Mouse (Mus musculus) E14TG2a.4 (cell line): ENCODE measurements around the gene Cyp4x1.

ENCODE experiments used
- H3K27me3 ChIP-seq: 2 replicates; pipeline ENCODE4 v1.6.1; 2014; ENCODE audit warnings: low read length, control low read depth; ENCODE audit not compliant: insufficient read depth
- H3K36me3 ChIP-seq: 2 replicates; pipeline ENCODE4 v1.6.1; 2014; ENCODE audit warnings: low read length, control low read depth; ENCODE audit not compliant: insufficient read depth
- H3K4me1 ChIP-seq: replicated peaks from 2 replicates; pipeline ENCODE4 v1.6.1; 2014; ENCODE audit warnings: low read depth, low read length, control low read depth
- H3K4me3 ChIP-seq: replicated peaks from 2 replicates; pipeline ENCODE4 v1.5.1; 2014; ENCODE audit warnings: mild to moderate bottlenecking, low read length
- H3K9me3 ChIP-seq: 2 replicates; pipeline ENCODE4 v1.6.1; 2014; ENCODE audit warnings: low read length, control low read depth
- CTCF ChIP-seq: conservative IDR thresholded peaks from 2 replicates; pipeline ENCODE4 v1.5.1; 2014; ENCODE audit warnings: low read length
- NANOG ChIP-seq: IDR thresholded peaks from 2 replicates; pipeline ENCODE4 v1.6.1; 2014; ENCODE audit warnings: borderline replicate concordance, low read length, mixed read lengths
- POU5F1 ChIP-seq: IDR thresholded peaks from 2 replicates; pipeline ENCODE4 v1.6.1; 2014; ENCODE audit warnings: low read length, borderline replicate concordance

The Cyp4x1 gene

DNA sequence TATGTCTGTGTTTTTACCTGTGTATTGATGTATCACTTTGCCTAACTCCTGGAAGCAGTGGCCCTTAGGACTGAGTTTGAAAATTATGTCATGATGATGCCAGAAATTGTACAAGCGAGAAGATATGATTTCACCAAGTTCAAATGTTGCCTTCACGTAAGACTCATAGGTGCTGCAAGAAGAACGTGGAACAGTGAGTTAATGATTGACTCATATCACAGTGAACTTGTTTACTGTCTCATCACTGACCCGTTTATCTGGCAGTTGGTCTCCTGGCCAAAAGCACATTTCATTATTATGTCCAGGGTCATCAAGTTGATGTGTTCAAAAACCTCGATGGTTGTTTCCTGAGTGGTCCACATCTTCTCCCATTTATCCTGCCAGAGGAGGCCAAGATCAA is 12.5 kb downstream of the Cyp4x1 start:
- TF ChIP-seq CTCF (no peak), NANOG (no peak), POU5F1 (no peak)
- no peaks in the 10 kb centered on the region for H3K36me3 ChIP-seq
- H3K9me3 ChIP-seq = no peaks in the 10 kb centered on the region

DNA sequence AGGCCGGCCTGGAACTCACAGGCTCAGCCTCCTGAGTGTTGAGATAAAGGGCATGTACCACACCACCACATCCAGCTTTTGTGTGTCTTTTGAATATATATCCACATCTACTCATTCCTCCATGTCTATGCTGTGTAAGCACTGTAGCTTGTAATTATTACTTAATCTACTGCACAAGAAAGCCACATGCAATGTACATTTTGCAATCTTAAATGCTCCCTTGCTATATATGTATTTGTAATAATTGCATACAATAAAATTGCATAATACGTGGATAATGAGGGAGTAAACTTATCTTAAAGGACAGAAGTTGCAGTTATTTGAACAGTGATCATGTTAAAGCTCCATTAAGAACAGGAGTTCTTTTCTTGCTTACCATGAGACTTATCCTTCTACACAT is 12.9 kb downstream of the Cyp4x1 start:
- Histone ChIP-seq H3K9me3 (no peaks in the 10 kb centered on the region), H3K27me3 (no peaks in the 10 kb centered on the region), H3K4me3 (no peak overlapping the region), H3K36me3 (no peaks in the 10 kb centered on the region), H3K4me1 (no peaks in the 10 kb centered on the region)
- no peak for TF ChIP-seq NANOG
- no peak for TF ChIP-seq POU5F1
- TF ChIP-seq CTCF = no peak

More for the DNA sequence above, 12.5 kb downstream of the Cyp4x1 start:
- Histone ChIP-seq H3K27me3 (no peaks in the 10 kb centered on the region), H3K4me3 (no peak overlapping the region), H3K4me1 (no peaks in the 10 kb centered on the region)

DNA sequence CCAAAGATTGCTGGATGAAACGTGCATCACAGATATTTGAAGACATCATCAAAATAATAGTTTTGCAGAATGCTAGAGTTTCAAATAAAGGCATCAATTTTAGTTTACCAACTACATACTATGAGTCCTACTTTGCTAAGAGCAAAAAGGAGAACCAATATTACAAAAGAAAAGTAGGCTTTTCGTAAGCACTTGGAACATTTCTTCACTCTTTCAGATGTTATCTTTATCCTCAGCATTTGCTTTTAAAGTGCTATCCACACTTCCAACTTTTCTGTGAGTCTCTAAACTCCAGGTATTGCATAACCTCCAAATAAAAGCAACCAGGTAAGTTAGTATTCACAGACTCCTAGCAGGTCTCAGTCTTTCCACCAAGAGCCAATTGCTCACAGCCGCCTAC is 14.4 kb downstream of the Cyp4x1 start:
- Histone ChIP-seq H3K4me1 (no peaks in the 10 kb centered on the region), H3K4me3 (no peak overlapping the region), H3K27me3 (no peaks in the 10 kb centered on the region), H3K9me3 (no peaks in the 10 kb centered on the region), H3K36me3 (no peaks in the 10 kb centered on the region)
- TF ChIP-seq POU5F1 (no peak), NANOG (no peak), CTCF (no peak)

DNA sequence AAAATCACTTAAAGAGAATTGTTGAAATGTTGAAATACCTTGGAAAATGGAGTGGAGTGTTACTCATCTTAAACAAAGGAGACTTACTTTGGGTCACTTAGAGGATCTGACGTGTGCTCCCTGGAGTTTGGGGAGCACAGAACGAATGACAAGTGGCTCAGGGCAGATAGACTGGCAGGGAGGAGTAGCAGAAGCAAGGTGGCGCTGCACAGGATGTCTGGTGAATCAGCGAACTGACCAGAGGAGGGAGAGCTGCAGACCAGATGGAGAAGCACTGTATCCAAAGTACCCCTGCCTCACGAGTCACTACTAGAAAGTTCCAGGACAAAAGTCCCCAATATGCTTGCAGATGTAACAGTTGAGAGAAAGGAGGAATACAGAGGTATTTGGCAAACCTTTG is 20.8 kb downstream of the Cyp4x1 start:
- Histone ChIP-seq H3K4me1 (no peaks in the 10 kb centered on the region), H3K9me3 (no peaks in the 10 kb centered on the region), H3K27me3 (0 out of 2 replicates have a peak, but pooled peaks cover 4% of the 10 kb centered on the region), H3K36me3 (no peaks in the 10 kb centered on the region), H3K4me3 (no peak overlapping the region)
- TF ChIP-seq POU5F1 (no peak), NANOG (no peak), CTCF (no peak)

DNA sequence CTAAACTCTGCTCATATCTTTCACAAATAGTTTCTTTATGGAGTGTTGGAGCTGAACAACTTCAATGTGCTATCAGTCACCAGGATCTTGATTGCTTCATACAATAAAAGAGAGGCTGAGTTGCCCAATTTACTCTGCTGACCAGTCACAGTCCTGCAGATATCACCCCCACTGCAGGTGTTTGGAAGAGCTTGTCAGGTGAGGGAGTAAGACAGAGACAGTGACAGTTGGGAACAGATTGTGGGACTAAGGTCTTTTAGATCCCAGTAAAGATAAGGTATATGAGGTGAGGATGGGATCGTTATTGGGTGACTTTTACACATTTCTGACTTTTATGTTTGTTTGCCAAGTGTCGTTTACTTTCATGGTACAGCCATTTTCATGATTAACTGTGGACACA is 22.9 kb downstream of the Cyp4x1 start:
- no peak overlapping the region for H3K4me3 ChIP-seq
- no peak for TF ChIP-seq NANOG
- no peak for TF ChIP-seq CTCF
- no peak for TF ChIP-seq POU5F1

DNA sequence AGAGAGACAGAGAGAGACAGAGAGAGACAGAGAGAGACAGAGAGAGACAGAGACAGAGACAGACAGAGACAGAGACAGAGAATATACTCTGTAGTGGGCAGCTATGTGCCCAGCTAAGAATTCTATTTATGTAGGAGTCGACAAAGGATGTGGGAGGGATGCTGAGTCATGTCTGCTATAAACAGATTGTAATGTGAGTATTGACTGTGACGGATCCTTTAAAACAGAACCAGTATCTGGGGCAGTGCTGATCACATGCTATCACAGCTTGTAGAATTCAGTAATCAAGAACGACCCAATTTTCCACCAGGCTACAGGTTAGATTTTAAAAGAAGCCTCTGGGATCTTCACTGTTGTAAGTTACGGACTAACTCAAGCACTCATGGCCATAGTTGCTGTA is 30.6 kb downstream of the Cyp4x1 start:
- H3K36me3 ChIP-seq = no peaks in the 10 kb centered on the region
- no peak for TF ChIP-seq POU5F1
- no peaks in the 10 kb centered on the region for H3K4me1 ChIP-seq
- H3K4me3 ChIP-seq = no peak overlapping the region
- H3K27me3 ChIP-seq = peaks cover 7% of the 10 kb centered on the region; the same call in 1 of the 2 replicates
- H3K9me3 ChIP-seq = no peaks in the 10 kb centered on the region

More for the DNA sequence above, 22.9 kb downstream of the Cyp4x1 start:
- Histone ChIP-seq H3K4me1 (no peaks in the 10 kb centered on the region), H3K9me3 (no peaks in the 10 kb centered on the region), H3K36me3 (no peaks in the 10 kb centered on the region), H3K27me3 (0 out of 2 replicates have a peak, but pooled peaks cover 4% of the 10 kb centered on the region)

DNA sequence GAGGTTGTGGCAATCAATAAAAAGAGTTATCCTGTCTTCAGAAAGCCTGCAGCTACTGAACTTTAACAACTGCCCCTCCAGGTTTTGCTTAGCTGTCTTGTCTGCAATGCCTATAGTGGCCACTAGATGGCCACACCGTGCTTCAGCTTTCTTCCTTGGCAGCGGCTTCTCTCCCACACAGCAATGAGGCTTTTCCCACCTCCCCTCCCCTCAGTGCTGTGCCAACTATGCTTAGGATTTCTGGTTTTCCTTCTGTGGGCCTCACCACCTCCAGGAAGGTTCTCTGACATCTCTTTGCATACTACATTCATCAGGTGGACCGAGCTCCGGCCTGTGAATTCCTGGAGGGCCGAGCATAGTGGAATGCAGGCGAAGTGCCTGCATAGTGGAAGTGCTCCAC is 32.4 kb downstream of the Cyp4x1 start:
- Histone ChIP-seq H3K27me3 (peaks cover 10% of the 10 kb centered on the region), H3K4me1 (peaks cover 9% of the 10 kb centered on the region), H3K9me3 (no peaks in the 10 kb centered on the region), H3K4me3 (no peak overlapping the region), H3K36me3 (no peaks in the 10 kb centered on the region)
- TF ChIP-seq CTCF (peak; percentile 98), POU5F1 (no peak), NANOG (no peak)

DNA sequence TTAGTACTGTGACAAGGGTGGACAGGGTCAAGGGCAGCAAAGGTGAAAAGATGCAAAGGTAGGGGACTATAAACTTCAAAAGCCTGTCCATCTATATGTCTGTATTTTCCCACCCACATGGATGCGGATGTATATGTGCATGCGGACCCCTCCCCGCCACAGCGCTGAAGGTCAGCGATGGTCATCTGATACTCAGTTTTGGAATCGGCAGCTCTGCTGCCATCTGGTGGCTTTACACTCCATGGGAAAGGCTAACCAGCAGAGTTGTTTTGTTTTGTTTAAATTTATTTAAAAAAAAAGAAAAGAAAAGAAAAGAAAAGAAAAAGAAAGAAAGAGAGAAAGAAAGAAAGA is 37.0 kb downstream of the Cyp4x1 start:
- no peaks in the 10 kb centered on the region for H3K36me3 ChIP-seq
- TF ChIP-seq CTCF = peak; percentile 57
- no peak for TF ChIP-seq POU5F1
- TF ChIP-seq NANOG = no peak

DNA sequence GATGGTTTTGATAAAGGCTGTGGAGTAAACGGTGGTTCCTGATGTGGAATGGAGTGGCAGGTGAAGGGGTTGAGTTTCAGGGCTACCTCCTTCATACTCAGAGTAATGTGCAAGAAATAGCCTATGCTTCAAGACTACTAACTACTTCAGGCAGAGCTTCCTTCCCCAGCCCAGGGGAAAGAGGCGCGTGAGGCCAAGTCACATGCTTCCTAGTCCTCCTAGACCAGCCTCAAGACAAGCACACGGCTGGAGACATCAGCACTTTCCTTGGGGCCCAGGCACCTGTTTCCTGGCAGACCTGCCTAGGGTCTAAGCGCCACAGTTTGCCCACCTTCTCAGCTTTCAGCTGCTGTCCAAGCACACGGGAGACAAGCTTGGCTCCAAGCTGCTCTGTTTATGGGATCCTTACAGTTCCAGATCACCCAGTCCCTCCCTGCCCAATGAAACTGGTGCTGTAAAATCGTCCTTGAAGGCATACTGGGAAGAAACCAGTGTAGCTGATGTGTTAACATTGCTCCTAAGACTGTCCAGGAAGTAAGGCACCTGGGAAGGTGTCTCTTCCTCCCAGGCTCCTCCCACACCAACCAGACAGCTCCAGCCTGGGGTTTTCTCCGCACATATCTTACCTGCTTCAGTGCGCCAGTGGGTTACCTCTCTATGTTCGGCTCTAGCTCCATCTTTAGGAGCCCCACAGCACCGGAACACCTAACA is 37.5 kb downstream of the Cyp4x1 start:
- no peaks in the 10 kb centered on the region for H3K36me3 ChIP-seq
- H3K27me3 ChIP-seq = peaks cover 58% of the 10 kb centered on the region
- no peak for TF ChIP-seq CTCF
- TF ChIP-seq POU5F1 = no peak
- TF ChIP-seq NANOG = no peak
- H3K4me3 ChIP-seq = peak overlapping the region; percentile 70
- H3K9me3 ChIP-seq = no peaks in the 10 kb centered on the region
- peaks cover 45% of the 10 kb centered on the region for H3K4me1 ChIP-seq

More for the DNA sequence above, 37.0 kb downstream of the Cyp4x1 start:
- Histone ChIP-seq H3K27me3 (peaks cover 52% of the 10 kb centered on the region), H3K4me1 (peaks cover 45% of the 10 kb centered on the region), H3K4me3 (no peak overlapping the region; the same call in 1 of the 2 replicates), H3K9me3 (no peaks in the 10 kb centered on the region)
